Comparison of ENCODE assay signal across 7 mouse cellular contexts in the genomic region with DNA sequence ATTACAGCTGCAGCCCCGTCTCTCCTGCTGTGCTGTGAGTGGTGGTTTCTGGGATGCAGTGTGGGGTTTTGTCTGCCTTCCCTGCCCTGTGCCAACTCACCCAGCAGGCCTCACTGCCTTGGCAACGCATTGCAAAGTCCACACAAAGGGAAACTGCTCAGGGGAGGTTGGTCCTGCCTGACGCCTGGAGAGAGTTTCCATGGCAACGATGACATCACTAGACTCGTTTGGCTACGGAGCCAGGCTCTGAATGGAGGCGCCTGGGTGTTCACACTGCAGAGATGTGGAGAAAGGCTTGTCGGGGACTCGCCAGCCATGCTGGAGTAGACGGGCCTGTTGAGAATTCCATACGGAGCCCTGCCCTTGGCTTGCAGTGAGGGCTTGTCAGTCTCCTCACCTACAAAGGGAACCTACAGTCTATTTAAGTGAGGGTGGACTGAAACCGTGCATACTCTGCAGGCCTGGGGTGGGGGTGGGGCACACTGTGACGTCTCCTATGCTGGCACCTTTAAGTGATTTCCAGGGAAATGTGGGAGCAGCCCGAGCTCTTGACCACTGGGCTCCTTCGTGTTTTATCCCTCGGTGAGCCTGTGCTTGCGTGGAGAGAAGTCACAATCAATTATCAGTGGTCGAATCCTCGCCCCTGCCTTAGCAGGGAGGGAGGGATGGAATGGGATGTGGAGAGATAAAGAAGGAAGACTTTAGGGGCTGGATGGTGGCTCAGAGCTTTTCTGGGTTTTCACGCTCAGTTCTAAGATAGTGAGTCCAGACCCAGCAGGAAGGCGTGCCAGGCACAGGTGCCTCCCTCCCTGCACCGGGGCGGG. TPM values are rescaled to one million over a fixed set of nuclear protein-coding genes. Genes with fewer than 3 reads are reported as not detected.
A peak's percentile ranks its signal among the peaks of the same experiment; 100 is the strongest.
DNase-seq lines count a peak whose midpoint lies in the region; ATAC-seq lines count a peak whose summit lies in the region.

No protein-coding gene starts in this region.

- peak overlapping the region; percentile 41 for H3K4me2 ChIP-seq in intestine, embryonic 14.5 days (ENCODE audit: low read length)

- intact Hi-C loops in gastrocnemius, postnatal 14 days (cut with DNase I; ENCODE audit: low total_unique reads), result no loop called here

- peak overlapping the region; percentile 78 for H3K27ac ChIP-seq in intestine, embryonic 14.5 days (ENCODE audit: low read depth)

- peaks cover 20% of the 10 kb centered on the region for H3K4me1 ChIP-seq in intestine, embryonic 14.5 days (replicated peaks; ENCODE audit: control insufficient read depth, insufficient read depth, low read length)

- WGBS in intestine, embryonic 14.5 days, result 4% methylated on average over 21 of the region's 23 CpGs

- ATAC-seq in common myeloid progenitor, adult 5-6 weeks (replicated peaks; ENCODE audit: low read depth, poor library complexity, severe bottlenecking), result peak; percentile 88
- peak; percentile 86 for ATAC-seq in intestine, embryonic 14.5 days (replicated peaks; ENCODE audit: low FRiP score, low TSS enrichment, low read depth)
- ATAC-seq in megakaryocyte, adult 5-6 weeks (ENCODE audit: poor library complexity, severe bottlenecking), result peak; percentile 78

- H3K9me3 ChIP-seq in intestine, embryonic 14.5 days (ENCODE audit: control insufficient read depth, low read length), result no peaks in the 10 kb centered on the region

- peak; percentile 93 for DNase-seq in adrenal gland, adult 2 months
- peak; percentile 74 for DNase-seq in gastrocnemius, postnatal 14 days
- peak; percentile 84 for DNase-seq in intestine, embryonic 14.5 days (ENCODE audit: low spot score)
- DNase-seq in left cerebral cortex, adult 9 months (ENCODE audit: low spot score in 2 of 2), result peak; percentile 96 to 98
- DNase-seq in right cerebral cortex, adult 2 months (ENCODE audit: low spot score in 2 of 2), result peak; percentile 96 to 97

- peak overlapping the region; percentile 18 for H3K4me3 ChIP-seq in intestine, embryonic 14.5 days (ENCODE audit: low read depth, low read length)

- no peaks in the 10 kb centered on the region for H3K27me3 ChIP-seq in intestine, embryonic 14.5 days (replicated peaks; ENCODE audit: control insufficient read depth, insufficient read depth, low read length)

- no peaks in the 10 kb centered on the region for H3K36me3 ChIP-seq in intestine, embryonic 14.5 days (ENCODE audit: control insufficient read depth, insufficient read depth, low read length)

- peak overlapping the region; percentile 30; the same call in 1 of the 2 replicates for H3K9ac ChIP-seq in intestine, embryonic 14.5 days (ENCODE audit: low read length)

RNA-seq across cellular contexts. Expression of a gene that starts 50.6 kb away (rescaled TPM):
- total RNA-seq in adrenal gland, adult 2 months (2021), result 100 to 1,000 TPM; 208 to 296 TPM
- 332 and 340 TPM in 2 replicates for polyA plus RNA-seq in adrenal gland, adult 2 months (2012; rRNA removed)
- 8.6 and 10.3 TPM in 2 replicates for total RNA-seq in common myeloid progenitor, adult 5-6 weeks (2017)
- 100 to 1,000 TPM; 133 to 139 TPM for total RNA-seq in gastrocnemius, postnatal 14 days (2021)
- 16.7 and 24.1 TPM in 2 replicates for polyA plus RNA-seq in intestine, embryonic 14.5 days (2014; fragmentation: Nextera tagmentation; extraction: Ambion mirVana)
- 15.5 and 17.8 TPM in 2 replicates for total RNA-seq in megakaryocyte, adult 5-6 weeks (2015)
- total RNA-seq in megakaryocyte, adult 5-6 weeks (2017), result 13.5 and 19.3 TPM in 2 replicates

Comparison
In these comparisons a context has a peak if more than half of its experiments do, and no peak if none do; other contexts are left out.
1. Peak in every context shown above with its lines: DNase-seq, ATAC-seq, H3K4me3 ChIP-seq and H3K27ac ChIP-seq.
2. RNA of a gene that starts 50.6 kb away (total RNA-seq): 208 to 296 TPM in adrenal gland, adult 2 months and 133 to 139 TPM in gastrocnemius, postnatal 14 days; 13.5 to 19.3 TPM in megakaryocyte, adult 5-6 weeks and 8.6 to 10.3 TPM in common myeloid progenitor, adult 5-6 weeks; every median in the first group is over 4 times any median in the second.